Mouse (Mus musculus): ENCODE data around the gene Nol4l. TPM values are rescaled to one million over a fixed set of nuclear protein-coding genes. Genes with fewer than 3 reads are reported as not detected.
A peak's percentile ranks its signal among the peaks of the same experiment; 100 is the strongest.

Gene Nol4l
- polyA plus RNA-seq, 1 experiment from 2014 or later, result 15.2 TPM

DNA sequence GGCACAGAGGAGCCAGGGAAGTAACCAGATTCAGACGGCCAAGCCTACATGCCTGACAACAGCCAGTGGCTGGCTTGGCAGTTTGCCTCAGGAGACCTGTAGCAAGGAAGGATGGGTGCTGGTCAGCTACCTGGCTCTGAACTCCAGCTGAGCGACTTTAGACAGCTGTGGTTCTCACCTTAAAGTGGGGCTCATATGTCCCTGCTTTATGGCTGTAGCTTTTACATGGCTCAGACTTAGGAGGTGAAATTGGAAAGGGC lies 48.0 kb downstream of the Nol4l start:
- no peaks in the 10 kb centered on the region for H3K27me3 ChIP-seq (replicated peaks)
- no peak for ATAC-seq (ENCODE audit: insufficient number of reproducible peaks, low FRiP score)
- H3K4me2 ChIP-seq, result no peak overlapping the region
- peaks cover 58% of the 10 kb centered on the region for H3K4me1 ChIP-seq (replicated peaks)
- no peak overlapping the region for H3K9ac ChIP-seq
- 69% methylated on average over 2 of the region's 2 CpGs for WGBS
- no peak overlapping the region for H3K27ac ChIP-seq (ENCODE audit: poor library complexity, severe bottlenecking)
- no peak overlapping the region for H3K4me3 ChIP-seq
- no peaks in the 10 kb centered on the region for H3K36me3 ChIP-seq
- no peaks in the 10 kb centered on the region for H3K9me3 ChIP-seq (replicated peaks)

DNA sequence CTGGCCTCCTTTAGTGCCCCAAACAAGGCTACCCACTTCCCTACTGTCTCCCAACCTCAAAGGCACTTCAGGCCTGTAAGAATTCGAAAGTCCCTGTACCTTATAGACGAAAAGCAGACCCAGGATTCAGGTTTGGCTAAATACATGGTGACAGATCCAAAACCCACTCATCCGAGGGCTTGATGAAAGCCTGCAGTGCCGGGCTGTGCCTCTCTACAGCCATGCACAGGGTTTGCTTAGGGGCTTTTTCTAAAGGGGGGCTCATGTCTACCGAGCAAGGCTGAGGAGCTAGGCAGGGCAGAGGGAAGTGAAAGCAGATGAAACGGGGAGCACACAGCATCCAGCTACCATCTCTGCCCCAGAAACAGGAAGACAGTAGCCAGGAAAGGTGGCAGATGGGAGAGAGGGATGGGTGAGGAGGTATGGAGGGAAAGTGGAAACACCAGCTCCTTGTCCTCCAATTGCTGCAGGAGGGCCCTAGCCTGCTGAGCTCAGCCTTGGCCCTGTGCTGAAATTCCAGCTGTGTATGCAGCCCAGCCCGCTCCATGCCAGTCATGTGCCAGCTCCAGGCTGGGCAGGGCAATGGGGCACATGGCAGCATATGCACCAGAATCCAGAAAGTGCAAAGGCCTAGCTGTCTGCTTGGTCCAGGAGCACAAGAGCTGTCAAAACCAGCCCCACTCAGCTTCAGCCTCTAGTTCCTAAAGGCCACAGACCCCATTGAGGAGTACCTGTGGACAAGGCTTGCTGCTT lies 48.5 kb downstream of the Nol4l start:
- H3K4me1 ChIP-seq (replicated peaks), result peaks cover 63% of the 10 kb centered on the region
- 64% methylated on average over 7 of the region's 7 CpGs for WGBS
- H3K36me3 ChIP-seq, result no peaks in the 10 kb centered on the region
- no peak for ATAC-seq (ENCODE audit: insufficient number of reproducible peaks, low FRiP score)
- H3K27me3 ChIP-seq (replicated peaks), result no peaks in the 10 kb centered on the region
- H3K9ac ChIP-seq, result no peak overlapping the region
- H3K27ac ChIP-seq (ENCODE audit: poor library complexity, severe bottlenecking), result no peak overlapping the region
- no peak overlapping the region for H3K4me2 ChIP-seq
- H3K4me3 ChIP-seq, result no peak overlapping the region
- no peaks in the 10 kb centered on the region for H3K9me3 ChIP-seq (replicated peaks)

DNA sequence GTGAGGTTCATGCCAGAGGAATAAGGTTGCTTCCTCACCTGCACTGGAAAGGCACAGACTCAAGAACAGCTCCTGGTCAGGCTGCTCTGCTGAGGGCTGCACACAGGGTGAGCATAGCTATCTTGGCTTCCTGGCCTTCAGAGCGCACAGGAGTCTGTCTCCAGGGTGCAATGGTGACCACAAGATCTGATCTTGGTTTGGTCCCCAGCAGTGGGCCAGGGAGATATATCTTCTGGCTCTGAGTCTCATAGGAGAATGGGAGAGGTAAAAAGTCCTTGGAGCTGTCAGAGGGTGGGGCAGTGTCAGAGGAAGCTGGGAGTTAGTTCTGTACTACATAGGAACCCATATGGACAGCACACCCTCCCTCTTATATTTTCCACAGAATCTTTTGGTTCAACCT lies 50.3 kb downstream of the Nol4l start:
- Histone ChIP-seq H3K27ac (ENCODE audit: poor library complexity, severe bottlenecking) (peak overlapping the region; percentile 26), H3K4me1 (replicated peaks) (peaks cover 81% of the 10 kb centered on the region), H3K9ac (no peak overlapping the region), H3K27me3 (replicated peaks) (no peaks in the 10 kb centered on the region), H3K36me3 (no peaks in the 10 kb centered on the region), H3K4me3 (no peak overlapping the region), H3K4me2 (no peak overlapping the region), H3K9me3 (replicated peaks) (no peaks in the 10 kb centered on the region)
- 68% methylated on average over 1 of the region's 1 CpGs for WGBS
- no peak for ATAC-seq (ENCODE audit: insufficient number of reproducible peaks, low FRiP score)

DNA sequence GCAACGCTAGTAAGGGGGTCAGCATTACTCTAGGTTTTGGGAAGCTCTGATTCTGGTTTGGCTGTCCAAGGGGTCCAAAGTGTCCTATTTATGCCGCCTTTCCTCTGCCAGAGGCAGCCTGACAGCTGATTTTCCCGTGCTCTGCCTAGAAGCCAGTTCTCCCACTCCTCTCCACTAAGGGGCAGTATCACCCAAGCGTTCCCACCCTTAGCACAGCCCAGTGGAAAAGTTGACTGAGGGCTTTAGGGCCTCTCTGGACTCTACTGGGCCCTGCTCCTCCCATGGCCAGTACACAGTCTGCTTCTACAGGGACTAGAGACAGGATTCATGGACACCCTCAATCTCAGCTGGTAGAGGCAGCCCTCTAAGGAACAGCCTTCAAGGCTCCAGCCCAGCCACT lies 51.2 kb downstream of the Nol4l start:
- Histone ChIP-seq H3K27ac (ENCODE audit: poor library complexity, severe bottlenecking) (peak overlapping the region; percentile 53), H3K4me2 (no peak overlapping the region), H3K9me3 (replicated peaks) (no peaks in the 10 kb centered on the region), H3K36me3 (no peaks in the 10 kb centered on the region), H3K4me3 (no peak overlapping the region), H3K27me3 (replicated peaks) (no peaks in the 10 kb centered on the region), H3K9ac (peak overlapping the region; percentile 50), H3K4me1 (replicated peaks) (peaks cover 82% of the 10 kb centered on the region)
- peak; percentile 64 for ATAC-seq (ENCODE audit: insufficient number of reproducible peaks, low FRiP score)
- 5% methylated on average over 4 of the region's 4 CpGs for WGBS

DNA sequence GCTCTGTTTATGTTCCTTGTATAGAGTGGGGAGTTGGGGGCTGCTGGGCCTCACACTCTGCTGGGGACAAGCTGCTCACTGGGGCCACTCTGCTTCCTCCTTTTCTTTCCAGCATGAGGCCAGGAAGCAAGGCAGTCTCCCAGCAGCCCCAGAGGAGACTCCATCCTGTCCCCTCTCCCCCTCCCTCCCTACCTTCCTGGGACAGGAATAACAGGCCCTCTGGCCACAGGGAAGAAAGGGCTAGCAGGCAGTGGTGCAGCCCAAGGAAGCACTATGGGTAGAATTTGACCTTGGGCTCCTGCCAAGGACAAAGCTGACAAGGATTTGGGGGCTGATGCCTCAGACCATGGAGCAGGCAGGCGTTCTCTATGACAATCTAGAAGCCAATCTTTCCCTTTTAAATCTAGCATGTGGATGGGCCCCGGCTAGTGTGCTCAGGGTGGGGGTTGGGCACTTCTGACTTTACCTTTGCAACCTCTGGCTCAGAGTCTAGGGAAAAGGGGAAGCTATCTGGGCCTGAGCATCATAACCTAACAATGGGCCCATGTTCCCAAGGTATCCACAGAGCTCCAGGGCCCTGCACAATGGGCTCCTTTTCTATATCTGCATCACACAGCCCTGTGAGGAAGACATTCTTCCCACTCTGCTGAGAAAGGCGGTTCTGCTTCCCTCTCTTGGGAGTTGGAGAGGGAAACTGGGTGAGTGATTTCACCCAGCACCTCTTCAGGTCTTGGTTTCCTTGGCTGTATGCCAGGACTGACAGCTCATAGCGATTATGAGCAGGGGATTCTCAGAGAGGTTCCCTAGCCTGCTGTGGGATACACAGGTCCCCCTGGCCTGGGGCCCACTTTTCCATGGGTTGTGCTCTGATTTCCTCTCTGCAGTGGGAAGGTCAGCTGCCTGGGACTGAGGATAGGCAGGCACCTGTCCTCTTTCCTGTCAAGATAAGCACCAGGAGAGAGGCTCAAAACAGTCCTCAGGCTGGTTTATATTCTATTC lies 54.4 kb downstream of the Nol4l start:
- Histone ChIP-seq H3K4me1 (replicated peaks) (peaks cover 73% of the 10 kb centered on the region), H3K27ac (ENCODE audit: poor library complexity, severe bottlenecking) (peak overlapping the region; percentile 88), H3K9me3 (replicated peaks) (no peaks in the 10 kb centered on the region), H3K4me2 (0 out of 2 replicates have a peak overlapping the region, but pooled peaks have one; percentile 14), H3K27me3 (replicated peaks) (no peaks in the 10 kb centered on the region), H3K4me3 (no peak overlapping the region), H3K36me3 (no peaks in the 10 kb centered on the region), H3K9ac (peak overlapping the region; percentile 7; the same call in 1 of the 2 replicates)
- WGBS, result 13% methylated on average over 4 of the region's 4 CpGs
- ATAC-seq (ENCODE audit: insufficient number of reproducible peaks, low FRiP score), result peak; percentile 82

DNA sequence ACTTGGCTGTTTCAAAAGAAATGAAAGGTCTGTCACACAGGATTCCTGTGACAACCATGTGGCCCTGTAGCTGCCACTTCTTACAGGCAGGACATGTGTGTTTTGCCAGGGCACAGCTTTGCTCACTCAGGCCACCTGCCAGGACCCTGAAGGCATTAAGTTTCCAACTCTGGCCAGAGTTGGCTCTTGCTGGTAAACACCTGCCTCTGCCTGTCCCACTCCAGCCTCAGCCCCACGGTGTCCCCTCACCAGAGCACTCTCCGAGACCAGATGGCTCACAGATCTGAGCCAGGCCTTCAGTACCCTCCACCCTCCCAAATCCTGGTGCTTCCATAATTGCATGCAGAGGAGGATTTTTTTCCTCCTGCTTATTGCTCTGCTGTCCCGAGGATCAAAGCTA lies 58.8 kb downstream of the Nol4l start:
- Histone ChIP-seq H3K4me3 (no peak overlapping the region), H3K27ac (ENCODE audit: poor library complexity, severe bottlenecking) (no peak overlapping the region), H3K36me3 (no peaks in the 10 kb centered on the region), H3K9ac (no peak overlapping the region), H3K27me3 (replicated peaks) (no peaks in the 10 kb centered on the region), H3K4me2 (no peak overlapping the region), H3K4me1 (replicated peaks) (peaks cover 57% of the 10 kb centered on the region), H3K9me3 (replicated peaks) (no peaks in the 10 kb centered on the region)
- ATAC-seq (ENCODE audit: insufficient number of reproducible peaks, low FRiP score), result no peak
- 67% methylated on average over 3 of the region's 3 CpGs for WGBS

DNA sequence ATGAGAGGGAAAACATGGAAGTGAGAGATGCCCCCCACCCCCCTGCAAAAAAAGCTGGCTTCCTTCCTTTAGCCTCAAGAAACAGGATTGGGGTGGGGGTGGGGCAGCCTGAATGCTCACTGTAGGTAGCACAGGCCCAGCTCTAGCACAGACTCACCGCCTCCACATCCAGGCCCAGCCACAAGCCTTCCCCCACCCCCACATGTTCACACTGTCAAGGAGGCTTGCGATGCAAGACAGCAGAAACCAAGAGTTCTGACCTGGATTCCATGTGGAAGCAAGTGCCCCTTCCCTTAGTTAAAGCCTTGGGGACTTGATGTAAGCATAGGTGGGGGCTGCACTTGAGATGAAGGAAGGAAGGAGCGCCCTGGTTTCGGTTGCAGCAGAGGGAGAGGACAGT lies 60.0 kb downstream of the Nol4l start:
- Histone ChIP-seq H3K9ac (0 out of 2 replicates have a peak overlapping the region, but pooled peaks have one; percentile 19), H3K4me2 (no peak overlapping the region), H3K9me3 (replicated peaks) (no peaks in the 10 kb centered on the region), H3K27ac (ENCODE audit: poor library complexity, severe bottlenecking) (peak overlapping the region; percentile 15; the same call in 1 of the 2 replicates), H3K36me3 (0 out of 2 replicates have a peak, but pooled peaks cover under 1% of the 10 kb centered on the region), H3K4me3 (no peak overlapping the region), H3K4me1 (replicated peaks) (peaks cover 45% of the 10 kb centered on the region), H3K27me3 (replicated peaks) (no peaks in the 10 kb centered on the region)
- 0 out of 2 replicates have a peak, but pooled peaks have one; percentile 54 for ATAC-seq (ENCODE audit: insufficient number of reproducible peaks, low FRiP score)
- 49% methylated on average over 4 of the region's 4 CpGs for WGBS

DNA sequence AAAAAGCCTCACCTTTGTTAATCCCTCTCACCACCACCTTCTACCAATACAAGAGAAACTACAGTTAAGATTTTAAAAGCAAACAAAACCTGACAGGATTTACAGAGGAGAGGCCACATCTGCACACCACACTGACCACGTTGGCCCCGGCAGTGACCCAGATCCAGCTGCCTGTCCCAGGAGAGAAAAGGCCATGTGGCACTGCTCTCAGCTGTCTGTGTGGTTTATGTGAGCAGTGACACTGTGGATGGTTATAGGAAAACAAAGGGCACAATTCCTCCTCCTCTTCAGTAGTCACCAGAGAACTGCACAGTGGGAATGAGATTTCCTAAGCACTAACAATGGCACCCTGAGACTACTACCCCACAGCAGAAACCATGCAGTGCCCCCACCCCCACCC lies 60.5 kb downstream of the Nol4l start:
- Histone ChIP-seq H3K9me3 (replicated peaks) (no peaks in the 10 kb centered on the region), H3K9ac (0 out of 2 replicates have a peak overlapping the region, but pooled peaks have one; percentile 19), H3K27ac (ENCODE audit: poor library complexity, severe bottlenecking) (peak overlapping the region; percentile 15; the same call in 1 of the 2 replicates), H3K4me1 (replicated peaks) (peaks cover 41% of the 10 kb centered on the region), H3K36me3 (0 out of 2 replicates have a peak, but pooled peaks cover 5% of the 10 kb centered on the region), H3K27me3 (replicated peaks) (no peaks in the 10 kb centered on the region), H3K4me2 (no peak overlapping the region), H3K4me3 (no peak overlapping the region)
- WGBS, result 55% methylated on average over 2 of the region's 2 CpGs
- no peak for ATAC-seq (ENCODE audit: insufficient number of reproducible peaks, low FRiP score)

DNA sequence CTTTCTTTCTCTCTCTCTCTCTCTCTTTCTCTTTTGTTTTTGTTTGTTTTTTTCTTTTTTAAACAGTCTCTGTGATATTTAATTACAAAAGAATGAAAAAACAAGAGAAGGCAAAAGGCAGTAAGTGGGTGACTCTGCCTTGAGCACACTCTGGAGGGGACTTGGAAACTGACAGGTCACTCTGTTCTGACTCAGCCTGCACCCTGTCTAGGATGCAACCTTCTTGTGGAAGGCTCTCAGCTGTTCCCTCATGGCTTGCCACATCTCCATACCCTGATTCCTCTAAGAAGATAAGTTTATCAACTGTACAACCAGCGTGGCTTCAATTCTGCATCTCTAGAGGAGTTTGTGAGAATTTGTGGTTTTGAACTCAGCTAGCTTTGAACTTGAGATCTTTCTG lies 62.4 kb downstream of the Nol4l start:
- H3K9me3 ChIP-seq (replicated peaks), result no peaks in the 10 kb centered on the region; the same call in 1 of the 2 replicates
- no peaks in the 10 kb centered on the region for H3K27me3 ChIP-seq (replicated peaks)
- peaks cover 28% of the 10 kb centered on the region for H3K4me1 ChIP-seq (replicated peaks)
- no peak overlapping the region for H3K4me2 ChIP-seq
- H3K9ac ChIP-seq, result no peak overlapping the region
- H3K36me3 ChIP-seq, result peaks cover 18% of the 10 kb centered on the region
- H3K4me3 ChIP-seq, result no peak overlapping the region
- ATAC-seq (ENCODE audit: insufficient number of reproducible peaks, low FRiP score), result no peak
- no peak overlapping the region for H3K27ac ChIP-seq (ENCODE audit: poor library complexity, severe bottlenecking)
- WGBS, result 44% methylated on average over 1 of the region's 1 CpGs

DNA sequence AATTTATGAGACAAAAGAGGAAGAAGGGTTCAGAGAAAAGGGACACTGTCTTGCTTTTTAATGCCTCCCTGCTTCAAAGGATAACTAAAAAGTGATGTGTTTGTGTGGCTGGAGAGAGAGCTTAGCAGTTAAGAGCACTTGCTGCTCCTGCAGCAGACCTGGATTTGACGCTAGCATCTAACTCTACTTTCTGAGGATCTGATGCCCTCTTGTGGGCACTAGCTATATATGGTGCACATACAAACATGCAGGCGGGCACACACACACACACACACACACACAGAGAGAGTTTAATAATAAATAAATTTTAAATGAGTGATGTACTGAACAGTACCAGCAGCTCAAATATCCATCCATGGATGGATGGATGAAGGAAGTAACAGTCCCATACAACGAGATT lies 66.5 kb downstream of the Nol4l start:
- Histone ChIP-seq H3K27me3 (replicated peaks) (no peaks in the 10 kb centered on the region), H3K9me3 (replicated peaks) (no peaks in the 10 kb centered on the region; the same call in 1 of the 2 replicates), H3K4me3 (no peak overlapping the region), H3K9ac (no peak overlapping the region), H3K36me3 (peaks cover 23% of the 10 kb centered on the region), H3K27ac (ENCODE audit: poor library complexity, severe bottlenecking) (no peak overlapping the region), H3K4me1 (replicated peaks) (peaks cover 26% of the 10 kb centered on the region), H3K4me2 (no peak overlapping the region)
- ATAC-seq (ENCODE audit: insufficient number of reproducible peaks, low FRiP score), result no peak
- WGBS, result 80% methylated on average over 3 of the region's 3 CpGs

DNA sequence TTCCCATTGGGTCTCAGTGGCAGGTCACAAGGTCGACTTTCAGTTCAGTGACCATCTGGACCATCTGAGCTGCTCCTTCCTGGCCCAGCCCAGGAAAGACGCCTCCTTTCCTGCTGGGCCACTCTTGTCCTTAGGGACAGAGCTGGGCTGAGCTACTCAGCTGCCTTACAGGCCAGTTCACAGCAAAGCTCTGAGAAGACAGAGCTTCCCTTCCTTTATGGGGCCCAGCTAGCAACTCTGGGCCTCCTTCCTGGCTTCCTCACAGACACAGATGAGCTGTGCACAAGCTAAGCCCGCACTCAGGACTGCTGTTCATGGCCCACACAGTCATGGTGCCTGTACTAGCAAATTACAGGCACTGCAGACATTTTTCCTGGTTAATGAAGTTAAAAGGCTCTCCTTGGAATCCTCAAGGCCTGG lies 71.7 kb downstream of the Nol4l start:
- 0 out of 2 replicates have a peak overlapping the region, but pooled peaks have one; percentile 24 for H3K9ac ChIP-seq
- peaks cover 74% of the 10 kb centered on the region for H3K4me1 ChIP-seq (replicated peaks)
- no peaks in the 10 kb centered on the region for H3K9me3 ChIP-seq (replicated peaks)
- H3K4me3 ChIP-seq, result no peak overlapping the region
- peak overlapping the region; percentile 65 for H3K27ac ChIP-seq (ENCODE audit: poor library complexity, severe bottlenecking)
- 39% methylated on average over 3 of the region's 3 CpGs for WGBS
- no peaks in the 10 kb centered on the region for H3K27me3 ChIP-seq (replicated peaks)
- peaks cover 9% of the 10 kb centered on the region; the same call in 1 of the 2 replicates for H3K36me3 ChIP-seq
- H3K4me2 ChIP-seq, result no peak overlapping the region
- peak; percentile 47 for ATAC-seq (ENCODE audit: insufficient number of reproducible peaks, low FRiP score)
